Mouse (Mus musculus): ENCODE results near the gene Kcne2.

Gene Kcne2

DNA sequence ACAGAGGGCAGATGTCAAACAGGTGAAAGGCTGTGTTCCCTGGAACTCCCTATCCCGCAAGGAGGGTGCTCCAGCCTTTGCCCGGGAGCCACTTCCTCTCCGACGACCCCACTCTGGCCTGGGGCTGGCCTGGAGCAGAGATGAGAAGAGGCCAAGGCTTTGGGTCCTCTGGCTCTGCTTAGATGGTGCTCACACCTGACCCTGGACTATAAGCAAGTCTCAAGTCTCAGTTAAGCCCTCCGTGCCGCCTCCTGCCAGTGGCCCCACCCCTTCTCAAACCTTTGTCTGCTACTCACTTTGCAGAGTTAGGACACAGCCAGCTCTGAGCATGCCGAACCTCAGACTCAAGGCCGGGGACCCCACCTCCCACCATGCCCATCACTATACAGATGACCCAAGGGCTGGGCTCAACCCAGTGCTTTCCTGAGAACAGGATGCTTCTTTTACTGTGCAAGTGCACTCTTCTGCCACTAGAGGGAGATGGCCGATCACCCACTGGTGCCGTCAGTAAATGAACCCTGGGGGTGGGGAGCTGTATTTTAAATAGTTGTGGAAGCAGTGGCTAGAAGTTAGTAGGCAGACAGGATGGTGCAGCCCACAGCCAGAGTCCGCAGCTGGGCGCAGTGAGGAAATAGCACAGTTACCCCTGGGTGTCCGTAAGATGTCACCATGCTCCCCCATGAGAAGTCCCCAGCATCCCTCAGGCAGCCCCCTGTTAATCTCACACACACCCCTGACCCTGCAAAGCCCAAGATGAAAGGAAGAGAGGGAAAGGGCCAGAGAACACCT, 22.0 kb downstream of the Kcne2 start:
- DNase-seq: peak; percentile 51

DNA sequence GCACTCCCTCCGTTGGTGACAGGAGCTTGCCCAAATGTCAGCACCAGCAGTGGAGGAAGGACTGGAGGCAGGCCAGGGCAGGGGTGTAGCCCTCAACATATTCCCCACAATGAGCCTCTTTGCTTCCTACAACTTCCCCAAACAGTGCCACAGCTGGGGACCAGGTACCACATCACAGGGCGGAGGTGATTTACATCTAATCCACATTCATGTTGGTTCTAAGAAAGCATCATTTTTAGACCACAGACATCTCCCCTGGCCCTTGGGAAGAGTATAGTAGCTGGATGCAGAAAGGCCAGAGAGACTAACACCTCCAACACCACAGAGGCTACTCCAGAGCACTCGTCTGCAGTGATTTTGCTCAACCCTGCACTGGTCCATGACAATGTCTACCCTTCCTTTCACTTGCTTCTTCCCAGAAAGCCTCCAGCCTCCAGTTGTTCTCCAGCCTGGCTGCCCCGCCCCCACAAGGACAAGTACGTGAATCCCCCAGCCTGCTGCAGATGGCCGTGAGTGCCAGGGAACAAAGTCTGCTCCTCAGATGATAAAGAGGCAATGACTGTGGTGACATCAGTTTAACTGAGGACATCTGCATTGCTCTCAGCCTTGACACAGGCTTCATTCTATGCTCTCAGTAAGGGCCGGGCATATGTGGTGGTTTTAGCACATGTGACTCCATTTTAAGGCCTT, 24.0 kb downstream of the Kcne2 start:
- DNase-seq: no peak

- DNase-seq: peak; percentile 96
These were observed 27.3 kb downstream of the Kcne2 start for GRCm38 (mm10) chr16:92319353-92320109.

DNA sequence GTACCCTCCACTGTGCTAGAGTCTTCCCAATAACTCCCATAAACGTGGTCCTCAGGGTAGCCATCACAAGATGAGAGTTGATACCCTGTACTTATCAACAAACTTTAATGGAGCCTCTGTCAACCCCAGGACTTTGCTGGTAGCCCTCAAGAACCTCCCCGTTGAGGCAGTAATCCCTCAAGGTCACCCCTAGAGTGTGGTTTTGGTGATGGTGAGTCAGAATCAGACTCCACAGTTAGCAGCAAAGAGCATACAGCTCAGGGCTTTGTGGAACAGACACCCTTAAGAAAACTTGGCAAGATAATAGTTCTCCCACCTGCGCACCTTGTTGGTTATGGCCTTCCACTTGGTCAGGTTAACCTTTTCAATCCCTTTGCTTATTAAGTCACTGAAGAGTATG, 28.2 kb downstream of the Kcne2 start:
- DNase-seq: no peak

DNA sequence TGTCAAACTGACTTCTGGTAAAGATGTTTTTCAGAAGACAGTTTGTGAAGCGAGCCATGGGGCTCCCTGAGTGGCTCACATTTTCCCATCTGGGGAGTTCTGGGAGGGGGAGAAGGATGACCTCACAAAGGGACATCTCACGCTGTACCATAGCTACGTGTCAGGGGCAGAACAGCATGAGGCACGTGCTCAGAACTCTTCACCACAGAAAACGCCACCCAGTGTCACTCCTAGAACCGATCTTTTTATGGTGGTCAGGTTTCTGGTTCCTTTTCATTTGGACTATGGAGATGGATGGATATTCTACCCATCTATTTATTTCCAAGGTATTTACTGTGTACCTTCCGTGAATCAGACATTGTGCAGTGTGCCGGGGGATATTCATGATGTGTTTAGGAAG, 29.2 kb downstream of the Kcne2 start, which contains the start of gene Fam243:
Gene Fam243 (minus strand): TSS at position 101 of the 400 bp plus-strand sequence.
- no peak for DNase-seq

DNA sequence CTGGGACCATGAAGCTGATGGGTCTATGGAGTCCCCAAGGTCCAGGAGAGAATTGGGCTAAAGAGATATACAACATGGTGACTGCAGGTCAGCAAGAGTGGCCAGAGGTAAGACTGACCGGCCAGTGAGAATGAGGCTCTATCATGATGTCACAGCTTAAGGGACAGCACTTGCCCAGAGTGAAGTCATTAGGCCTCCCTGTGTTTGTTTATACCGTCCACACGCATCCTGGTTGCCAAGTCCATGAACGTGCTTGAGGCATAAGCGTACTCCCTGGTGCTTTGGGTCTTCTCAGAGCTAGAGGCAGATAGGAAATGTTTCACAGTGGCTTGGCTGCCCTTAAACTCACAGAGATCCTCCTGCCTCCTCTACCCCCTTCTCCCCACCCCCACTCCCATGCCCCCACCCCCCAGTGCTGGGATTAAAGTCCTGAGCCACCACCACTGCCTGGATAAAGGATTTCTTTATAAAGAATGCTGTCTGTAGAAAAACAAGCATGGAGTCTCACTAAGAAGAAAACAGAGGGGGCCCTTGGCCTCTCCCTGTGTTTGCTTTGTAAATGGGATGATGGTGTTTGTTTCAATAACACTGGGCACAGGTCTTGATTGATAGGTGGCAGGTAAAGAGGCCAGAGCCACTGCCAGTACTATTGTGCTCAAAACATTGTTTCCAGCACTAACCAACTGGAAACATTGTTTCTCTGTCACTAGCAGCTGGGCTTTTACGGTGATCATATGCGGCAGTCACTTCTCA, 32.3 kb downstream of the Kcne2 start:
- no peak for DNase-seq

- no peak for DNase-seq
These were observed 32.8 kb downstream of the Kcne2 start for GRCm38 (mm10) chr16:92325062-92325406.

DNA sequence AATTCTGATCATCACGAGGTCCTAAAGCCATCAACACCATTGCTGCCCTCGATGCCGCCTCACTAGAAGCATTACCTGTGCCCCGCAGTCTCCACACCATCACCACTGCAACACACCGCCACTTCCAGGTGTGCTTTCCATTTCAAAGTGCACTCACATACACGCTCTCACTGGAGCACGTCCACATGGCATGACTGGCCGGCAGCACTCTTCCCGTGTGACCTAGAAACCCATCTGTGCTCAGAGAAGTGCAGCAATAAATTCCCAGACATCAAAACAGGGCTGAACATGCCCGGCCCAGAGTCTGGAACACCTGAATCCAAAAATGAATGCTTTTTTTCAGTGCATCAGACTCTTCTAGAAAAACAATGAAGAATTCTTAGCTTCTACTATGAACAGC, 35.7 kb downstream of the Kcne2 start:
- DNase-seq: no peak

- no peak for DNase-seq
These were observed 38.8 kb downstream of the Kcne2 start for GRCm38 (mm10) chr16:92330966-92331365.

DNA sequence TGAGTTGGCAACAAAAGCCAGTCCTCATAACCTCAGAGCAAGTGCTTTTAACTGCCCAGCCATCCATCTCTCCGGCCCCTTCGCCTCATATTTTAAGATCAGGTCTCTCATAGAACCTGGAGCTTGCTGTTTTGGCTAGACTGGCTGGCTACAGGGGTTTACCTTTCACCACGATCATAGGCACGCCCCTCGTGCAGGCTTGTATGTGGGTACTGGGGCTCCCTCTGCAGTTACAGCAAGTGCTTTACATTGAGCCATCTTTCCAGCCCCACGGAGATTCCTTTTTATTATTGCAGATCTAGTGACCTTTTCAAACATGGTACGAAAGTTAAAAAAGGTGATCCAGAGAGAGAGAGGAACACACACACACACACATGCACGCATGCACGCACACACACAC, 42.4 kb downstream of the Kcne2 start:
- no peak for DNase-seq

DNA sequence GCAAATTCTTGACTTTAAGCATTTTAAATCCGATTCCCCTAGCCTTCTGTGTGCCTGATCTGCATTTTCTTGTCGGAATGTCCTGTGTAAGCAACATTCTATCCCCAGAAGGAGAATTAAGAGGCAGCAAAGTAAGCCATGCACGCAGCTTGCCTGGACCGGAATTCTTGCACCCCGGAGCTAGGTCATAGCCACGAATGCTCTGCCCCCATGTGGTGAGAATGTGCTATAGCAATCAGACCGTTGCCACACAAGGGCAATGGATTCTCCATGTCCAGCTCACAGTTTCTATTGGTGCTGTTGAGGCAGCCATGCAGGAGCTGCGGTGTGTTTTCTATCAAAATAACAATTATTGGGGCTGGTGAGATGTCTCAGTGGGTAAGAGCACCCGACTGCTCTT, 44.1 kb downstream of the Kcne2 start:
- peak; percentile 77 for DNase-seq

GRCm38 (mm10) chr16:92340612-92341511, 48.7 kb downstream of the Kcne2 start:
- peak; percentile 72 for DNase-seq

DNA sequence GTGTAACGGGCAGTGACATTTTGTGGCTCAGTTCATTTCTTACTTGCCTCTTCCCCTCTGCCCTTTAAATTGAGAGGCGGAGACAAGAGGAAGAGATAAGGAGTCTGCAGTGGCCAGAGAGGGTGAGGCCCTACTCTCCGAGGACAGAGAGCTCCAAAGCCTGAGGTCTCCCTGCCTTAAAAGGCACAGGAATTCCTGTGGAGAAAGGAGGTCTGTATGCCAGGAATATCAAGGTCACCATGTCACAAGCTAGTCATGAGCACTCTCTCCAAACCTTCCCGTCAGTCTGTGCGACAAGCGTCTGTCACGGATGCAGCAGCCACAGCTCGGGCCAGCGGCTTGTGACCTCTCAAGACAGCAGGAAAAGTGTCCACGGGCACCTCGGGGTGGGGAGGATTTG, 53.0 kb downstream of the Kcne2 start:
- no peak for DNase-seq

DNA sequence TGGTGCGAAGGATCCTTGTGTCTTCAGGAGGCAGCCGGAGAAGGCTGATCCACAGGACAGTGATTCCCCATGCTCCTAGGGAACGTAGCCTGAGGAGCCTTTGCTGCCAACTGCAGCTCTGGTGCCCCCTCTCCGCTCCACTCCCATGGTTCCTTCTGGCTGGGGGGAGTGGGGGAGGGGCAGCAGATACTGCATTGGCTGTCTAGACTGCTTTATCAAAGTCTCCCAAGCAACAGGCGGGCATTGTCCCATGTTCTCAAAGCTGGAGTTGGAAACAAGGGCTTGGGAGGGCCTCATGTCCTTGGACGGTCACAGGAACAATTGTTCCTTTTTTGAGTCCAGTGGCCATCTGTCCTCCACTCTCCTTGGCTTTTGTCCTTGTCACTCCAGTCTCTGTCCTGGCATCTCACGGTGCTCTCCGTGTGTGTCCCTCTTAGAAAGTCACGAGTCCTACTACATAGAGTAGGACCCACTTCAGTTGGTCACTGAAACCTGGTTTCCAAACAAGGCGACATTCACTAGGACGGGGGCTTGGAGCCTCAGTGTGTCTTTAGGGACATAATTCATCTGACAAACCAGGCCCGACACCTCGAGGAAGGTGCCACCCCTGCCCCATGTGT, 54.2 kb downstream of the Kcne2 start:
- no peak for DNase-seq

All from thymus, postnatal 4 days (tissue).